Mouse (Mus musculus) midbrain, embryonic 13.5 days (tissue): ENCODE measurements at regions not wholly inside any gene's neighbourhood (a gene's known extent, or its start where the extent isn't known, plus 50 kb on each side); places are given as distances from the start of the nearest gene placed in this dataset.

ENCODE experiments used
- ATAC-seq: fragments of 200-750 bp; cut with Nextera tagmentation; 2 replicates; pipeline ENCODE4 v1.8.0; 2017; ENCODE audit warnings: mild to moderate bottlenecking, moderate TSS enrichment, moderate library complexity
- H3K27ac ChIP-seq: fragments of 300-500 bp; sonication (generic); 2 replicates; pipeline ENCODE4 v1.5.1; 2015; ENCODE audit warnings: inconsistent platforms, mild to moderate bottlenecking, moderate library complexity
- H3K27me3 ChIP-seq: fragments of 300-500 bp; sonication (generic); 2 replicates; pipeline ENCODE4 v1.6.1; 2015; ENCODE audit warnings: mild to moderate bottlenecking, inconsistent platforms
- H3K36me3 ChIP-seq: fragments of 300-500 bp; sonication (generic); 2 replicates; pipeline ENCODE4 v1.6.1; 2015; ENCODE audit warnings: mild to moderate bottlenecking, inconsistent platforms
- H3K4me1 ChIP-seq: fragments of 300-500 bp; sonication (generic); replicated peaks from 2 replicates; pipeline ENCODE4 v1.6.1; 2015; ENCODE audit warnings: inconsistent platforms
- H3K4me2 ChIP-seq: fragments of 300-500 bp; sonication (generic); replicated peaks from 2 replicates; pipeline ENCODE4 v1.6.1; 2015; ENCODE audit warnings: moderate library complexity, mild to moderate bottlenecking, inconsistent platforms
- H3K4me3 ChIP-seq: fragments of 300-500 bp; sonication (generic); replicated peaks from 2 replicates; pipeline ENCODE4 v1.5.1; 2015; ENCODE audit warnings: mild to moderate bottlenecking, inconsistent platforms
- H3K9ac ChIP-seq: fragments of 300-500 bp; sonication (generic); replicated peaks from 2 replicates; pipeline ENCODE4 v1.6.1; 2015; ENCODE audit warnings: mild to moderate bottlenecking, inconsistent platforms
- H3K9me3 ChIP-seq: fragments of 300-500 bp; sonication (generic); 2 replicates; pipeline ENCODE4 v1.6.1; 2016; ENCODE audit warnings: mild to moderate bottlenecking, inconsistent platforms
- WGBS: fragments of 180-500 bp; shearing (Covaris S2); methylation state at CpG from one replicate; pipeline ENCODE4 v1.1.7; 2015; 5-methylcytosine and 5-hydroxymethylcytosine counted together

DNA sequence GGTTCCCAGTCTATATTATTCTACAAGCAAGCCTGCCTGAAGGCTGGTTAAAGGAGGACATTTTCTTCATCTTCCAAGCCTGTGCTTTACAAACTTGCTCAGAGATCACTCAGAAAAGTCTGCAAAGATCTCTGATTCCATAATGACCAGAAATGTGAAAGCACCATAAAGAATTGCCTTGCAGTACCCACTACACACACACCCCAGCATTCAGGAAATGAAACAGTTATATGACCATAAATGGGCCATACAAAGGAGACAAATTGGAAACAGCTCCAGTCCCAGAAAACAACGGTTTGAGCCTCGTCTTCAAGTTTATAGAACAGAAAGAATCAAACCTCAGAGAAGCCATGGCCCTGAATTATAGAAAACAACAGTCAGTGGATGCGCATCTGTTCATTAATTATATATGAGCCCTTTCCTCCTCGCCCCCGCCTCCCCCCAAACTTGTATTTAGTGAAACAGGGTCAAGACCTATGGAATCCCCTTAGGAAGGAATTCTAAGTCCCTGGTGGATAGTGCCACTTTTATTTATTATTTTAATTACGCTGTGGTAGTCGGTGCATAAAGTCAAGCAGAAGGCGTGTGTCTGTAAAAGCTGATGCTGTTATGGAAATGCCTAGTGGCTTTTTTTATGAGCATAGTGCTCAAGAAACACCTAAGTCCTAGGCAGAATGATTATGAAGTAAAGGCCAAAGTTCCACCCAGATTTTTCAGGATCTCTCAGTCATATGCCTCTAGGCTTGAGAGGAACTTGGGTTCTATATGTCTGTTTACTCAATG, 266.6 kb upstream of the Ldb2 start:
- H3K4me3 ChIP-seq = no peak overlapping the region
- H3K9ac ChIP-seq = no peak overlapping the region
- no peak overlapping the region for H3K4me2 ChIP-seq
- no peaks in the 10 kb centered on the region for H3K36me3 ChIP-seq
- 77% methylated on average over 8 of the region's 8 CpGs for WGBS
- no peaks in the 10 kb centered on the region for H3K27me3 ChIP-seq
- no peaks in the 10 kb centered on the region for H3K9me3 ChIP-seq
- H3K27ac ChIP-seq = no peak overlapping the region
- H3K4me1 ChIP-seq = peaks cover 4% of the 10 kb centered on the region; the same call in 1 of the 2 replicates
- no peak for ATAC-seq

DNA sequence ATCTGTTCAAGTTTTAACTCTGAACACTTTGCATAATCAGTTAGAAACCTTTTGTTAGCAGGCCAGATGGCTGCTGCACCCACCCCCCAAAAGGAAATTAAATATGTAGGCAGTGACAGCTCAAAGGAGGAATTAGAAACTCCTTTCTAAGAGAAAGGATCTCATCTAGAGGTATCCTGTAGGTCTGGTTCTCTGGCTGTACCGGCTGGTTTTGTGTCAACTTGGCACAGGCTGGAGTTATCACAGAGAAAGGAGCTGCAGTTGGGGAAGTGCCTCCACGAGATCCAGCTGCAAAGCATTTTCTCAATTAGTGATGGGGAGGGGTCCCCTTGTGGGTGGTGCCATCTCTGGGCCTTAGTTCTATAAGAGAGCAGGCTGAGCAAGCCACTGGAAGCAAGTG, 263.1 kb upstream of the Ldb2 start:
- Histone ChIP-seq H3K4me2 (no peak overlapping the region), H3K9ac (no peak overlapping the region), H3K9me3 (no peaks in the 10 kb centered on the region), H3K4me1 (peaks cover 4% of the 10 kb centered on the region; the same call in 1 of the 2 replicates), H3K36me3 (no peaks in the 10 kb centered on the region), H3K27ac (no peak overlapping the region), H3K4me3 (no peak overlapping the region), H3K27me3 (no peaks in the 10 kb centered on the region)
- 37% methylated on average over 2 of the region's 2 CpGs for WGBS
- no peak for ATAC-seq

DNA sequence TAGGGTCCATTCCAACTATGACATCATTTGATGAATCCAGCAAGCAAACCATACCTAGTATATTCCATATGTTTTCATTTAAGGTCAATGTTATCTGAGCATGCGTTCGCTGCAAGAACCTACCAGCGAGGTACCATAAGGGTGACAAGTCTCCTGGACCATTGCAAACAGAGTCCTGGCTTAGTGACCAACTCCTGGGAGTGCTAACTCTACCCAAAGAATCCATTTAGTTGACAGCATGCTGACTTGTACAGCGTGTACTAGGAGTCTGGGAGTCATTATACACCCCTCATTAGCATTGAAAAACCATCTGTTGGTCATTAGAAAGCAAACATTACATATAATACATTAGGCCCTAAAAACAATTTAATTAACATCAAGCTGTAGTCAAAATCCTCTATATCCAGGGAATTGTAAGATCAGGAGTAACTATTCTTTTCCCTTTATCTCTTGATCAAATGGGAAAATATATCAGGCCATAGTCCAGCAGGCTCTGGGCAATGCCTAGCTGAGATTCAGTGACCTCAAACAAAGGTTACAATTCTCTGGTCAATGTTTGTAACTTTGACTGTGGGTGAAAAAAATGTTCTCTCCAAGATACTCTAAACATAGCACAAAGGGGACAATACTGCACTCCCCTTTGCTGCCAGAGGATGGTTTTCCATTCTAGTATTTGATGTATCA, 255.9 kb upstream of the Ldb2 start:
- no peak overlapping the region for H3K4me3 ChIP-seq
- no peaks in the 10 kb centered on the region for H3K9me3 ChIP-seq
- ATAC-seq = no peak
- H3K4me2 ChIP-seq = no peak overlapping the region
- no peaks in the 10 kb centered on the region for H3K36me3 ChIP-seq
- WGBS = 84% methylated on average over 4 of the region's 4 CpGs
- H3K27ac ChIP-seq = no peak overlapping the region
- no peaks in the 10 kb centered on the region for H3K27me3 ChIP-seq
- H3K9ac ChIP-seq = no peak overlapping the region
- no peaks in the 10 kb centered on the region for H3K4me1 ChIP-seq

DNA sequence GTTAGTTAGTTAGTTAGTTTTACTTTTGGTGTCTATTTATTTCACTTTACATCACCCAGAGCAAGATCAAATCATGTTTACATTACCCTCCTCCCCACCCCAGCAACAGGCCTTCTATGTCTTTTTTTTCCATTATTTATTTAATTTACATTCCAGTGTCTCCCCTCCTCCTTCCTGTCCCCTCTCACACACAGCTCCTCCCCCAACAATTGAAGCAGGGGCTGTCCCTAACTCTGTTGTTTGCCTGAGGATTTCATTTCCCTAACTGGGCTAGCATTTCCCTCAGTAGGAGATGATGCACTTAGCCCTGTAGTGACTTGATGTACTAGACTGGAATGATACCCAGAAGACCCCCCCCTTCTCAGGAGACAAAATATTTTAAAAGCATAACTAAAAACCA, 249.9 kb upstream of the Ldb2 start:
- no peaks in the 10 kb centered on the region for H3K27me3 ChIP-seq
- no peak overlapping the region for H3K27ac ChIP-seq
- no peaks in the 10 kb centered on the region for H3K9me3 ChIP-seq

DNA sequence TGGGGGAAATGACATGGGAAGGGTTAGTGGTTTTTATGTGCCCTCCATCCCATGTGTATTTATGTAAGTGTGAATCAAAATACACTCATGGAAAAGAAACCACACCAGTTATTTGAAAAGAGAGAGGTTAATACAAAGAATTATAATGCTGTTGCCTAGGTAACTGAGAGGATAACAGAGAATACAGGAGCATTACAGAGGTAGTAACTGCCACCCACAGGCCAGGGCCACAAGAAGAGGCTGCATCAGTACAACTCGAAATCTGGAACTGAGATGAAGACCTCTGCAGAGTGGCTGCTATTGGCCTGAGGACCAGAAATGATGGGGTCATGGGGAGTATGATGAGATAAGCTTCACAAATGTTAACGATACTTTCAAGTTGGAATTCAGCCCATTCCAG, 243.4 kb upstream of the Ldb2 start:
- H3K27ac ChIP-seq = no peak overlapping the region
- no peak overlapping the region for H3K4me2 ChIP-seq
- no peak overlapping the region for H3K9ac ChIP-seq
- ATAC-seq = no peak
- H3K4me1 ChIP-seq = no peaks in the 10 kb centered on the region
- no peaks in the 10 kb centered on the region for H3K36me3 ChIP-seq
- no peak overlapping the region for H3K4me3 ChIP-seq
- H3K27me3 ChIP-seq = no peaks in the 10 kb centered on the region
- H3K9me3 ChIP-seq = no peaks in the 10 kb centered on the region
- 77% methylated on average over 2 of the region's 2 CpGs for WGBS

More for the DNA sequence above, 249.9 kb upstream of the Ldb2 start:
- no peak for ATAC-seq
- Histone ChIP-seq H3K9ac (no peak overlapping the region), H3K4me1 (no peaks in the 10 kb centered on the region), H3K4me2 (no peak overlapping the region), H3K4me3 (no peak overlapping the region), H3K36me3 (no peaks in the 10 kb centered on the region)

DNA sequence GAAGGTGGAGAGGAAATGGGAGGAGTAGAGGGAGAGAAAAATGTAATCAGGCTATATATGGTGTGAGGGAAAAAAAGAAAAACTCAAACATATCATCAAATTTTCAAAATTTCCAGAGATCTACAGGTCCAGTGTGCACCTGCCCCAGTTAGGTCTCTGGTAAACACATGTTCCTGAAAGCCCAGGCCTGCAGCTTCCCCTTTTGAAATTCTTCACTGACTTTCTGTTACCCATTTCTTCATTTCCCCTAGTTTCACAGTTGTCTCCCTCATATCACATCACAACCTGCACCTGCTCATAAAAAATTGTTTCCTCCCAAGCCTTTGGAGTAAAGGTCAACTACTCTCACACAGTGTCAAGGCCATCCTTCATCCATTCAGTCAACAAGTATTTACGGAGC, 236.9 kb upstream of the Ldb2 start:
- H3K27ac ChIP-seq = no peak overlapping the region
- no peak for ATAC-seq
- no peak overlapping the region for H3K4me3 ChIP-seq
- H3K36me3 ChIP-seq = no peaks in the 10 kb centered on the region
- no peak overlapping the region for H3K9ac ChIP-seq
- 97% methylated on average over 1 of the region's 1 CpGs for WGBS
- no peaks in the 10 kb centered on the region for H3K4me1 ChIP-seq
- H3K9me3 ChIP-seq = no peaks in the 10 kb centered on the region
- H3K27me3 ChIP-seq = no peaks in the 10 kb centered on the region
- H3K4me2 ChIP-seq = no peak overlapping the region

DNA sequence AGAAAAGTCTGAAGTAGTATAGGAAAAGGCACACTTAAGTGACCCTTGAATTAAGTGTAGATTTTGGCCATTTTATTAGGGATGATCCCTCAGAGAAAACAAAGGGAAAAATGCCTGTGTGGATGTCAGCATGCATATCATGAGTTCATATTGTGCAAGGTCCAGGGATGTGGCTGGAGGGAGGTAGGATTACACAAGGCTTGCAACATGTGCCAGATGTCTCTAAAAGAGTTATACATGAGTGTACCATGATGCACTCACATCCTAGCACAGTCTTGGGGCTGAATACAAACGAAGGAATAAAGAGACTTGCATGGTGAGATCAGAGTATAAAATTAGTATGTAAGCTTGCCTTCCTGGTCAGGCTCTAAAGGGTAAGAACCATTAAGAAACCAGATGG, 233.7 kb upstream of the Ldb2 start:
- no peak overlapping the region for H3K4me2 ChIP-seq
- WGBS = 79% methylated on average over 1 of the region's 1 CpGs
- no peak overlapping the region for H3K4me3 ChIP-seq
- H3K9me3 ChIP-seq = no peaks in the 10 kb centered on the region
- H3K9ac ChIP-seq = no peak overlapping the region
- H3K36me3 ChIP-seq = no peaks in the 10 kb centered on the region
- no peak overlapping the region for H3K27ac ChIP-seq
- no peaks in the 10 kb centered on the region for H3K27me3 ChIP-seq
- ATAC-seq = no peak
- no peaks in the 10 kb centered on the region for H3K4me1 ChIP-seq

DNA sequence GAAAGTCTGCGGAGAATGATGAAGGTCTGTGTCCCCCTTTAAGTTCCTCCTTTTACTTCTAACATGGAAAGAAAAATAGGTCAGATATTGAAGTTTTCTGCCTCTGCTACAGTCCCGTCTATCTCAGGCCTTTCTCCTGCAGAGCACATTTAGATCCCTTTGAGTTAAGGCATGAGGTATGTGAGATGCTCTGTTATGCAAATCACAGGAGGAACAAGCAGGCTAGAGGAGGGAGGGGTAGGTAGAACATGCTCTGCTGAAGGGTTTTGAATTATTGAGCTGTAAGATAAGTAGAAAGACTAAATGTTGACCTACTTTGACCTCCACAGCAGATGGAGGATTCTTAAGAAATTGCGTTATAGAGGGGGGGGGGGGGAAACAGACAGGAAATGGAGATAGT, 228.4 kb upstream of the Ldb2 start:
- Histone ChIP-seq H3K27me3 (no peaks in the 10 kb centered on the region), H3K9ac (no peak overlapping the region), H3K9me3 (no peaks in the 10 kb centered on the region), H3K36me3 (no peaks in the 10 kb centered on the region), H3K4me2 (no peak overlapping the region), H3K4me3 (no peak overlapping the region), H3K4me1 (no peaks in the 10 kb centered on the region), H3K27ac (no peak overlapping the region)
- ATAC-seq = no peak
- 35% methylated on average over 3 of the region's 3 CpGs for WGBS

DNA sequence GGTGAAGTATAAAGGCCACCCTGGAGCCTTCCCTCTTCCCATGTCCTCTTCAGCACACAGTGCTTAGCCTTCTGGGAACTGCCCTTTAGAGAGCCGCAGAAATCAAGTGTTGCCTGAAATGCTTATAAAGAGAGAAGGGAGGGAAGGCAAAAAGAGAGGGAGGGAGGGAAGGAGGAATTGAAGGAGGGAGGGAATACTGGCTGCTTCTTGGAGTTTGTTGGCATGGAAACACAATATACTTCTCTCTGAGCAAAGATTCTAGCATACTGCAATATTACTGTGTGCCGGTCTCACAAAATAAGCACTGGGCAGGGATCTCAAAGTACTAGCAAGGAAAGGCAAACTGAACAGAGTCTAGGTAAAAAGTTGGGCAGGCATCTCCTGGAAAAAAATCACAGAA, 225.9 kb upstream of the Ldb2 start:
- H3K4me3 ChIP-seq = no peak overlapping the region
- no peaks in the 10 kb centered on the region for H3K36me3 ChIP-seq
- H3K27me3 ChIP-seq = no peaks in the 10 kb centered on the region
- 82% methylated on average over 2 of the region's 2 CpGs for WGBS
- no peak overlapping the region for H3K9ac ChIP-seq
- no peaks in the 10 kb centered on the region for H3K9me3 ChIP-seq
- no peak overlapping the region for H3K4me2 ChIP-seq
- no peaks in the 10 kb centered on the region for H3K4me1 ChIP-seq
- no peak overlapping the region for H3K27ac ChIP-seq
- no peak for ATAC-seq

DNA sequence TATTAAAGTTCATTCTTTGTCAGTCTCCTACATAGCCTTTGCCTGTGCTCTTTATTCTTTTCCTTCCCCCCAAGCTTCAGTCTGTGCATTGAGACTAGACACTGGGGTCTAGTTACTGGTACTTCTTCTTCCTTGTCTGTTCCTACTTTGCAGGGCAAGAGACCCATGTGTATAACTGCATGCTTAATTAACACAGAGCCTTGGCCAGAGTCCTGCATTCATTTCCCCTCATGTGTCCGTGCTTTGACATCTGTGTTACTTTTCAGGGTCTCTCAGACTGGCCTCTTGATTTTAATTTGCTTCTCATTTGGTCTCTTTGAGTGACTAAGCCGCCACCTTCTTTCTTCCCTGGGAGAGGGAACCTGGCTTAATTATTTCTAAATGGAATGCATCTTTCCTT, 208.4 kb upstream of the Ldb2 start:
- H3K4me2 ChIP-seq = no peak overlapping the region
- H3K4me1 ChIP-seq = peaks cover 6% of the 10 kb centered on the region; the same call in 1 of the 2 replicates
- H3K36me3 ChIP-seq = no peaks in the 10 kb centered on the region
- no peaks in the 10 kb centered on the region for H3K27me3 ChIP-seq
- no peak overlapping the region for H3K4me3 ChIP-seq
- no peak overlapping the region for H3K27ac ChIP-seq
- H3K9me3 ChIP-seq = no peaks in the 10 kb centered on the region
- WGBS = 26% methylated on average over 2 of the region's 2 CpGs
- H3K9ac ChIP-seq = no peak overlapping the region
- peak; percentile 84 for ATAC-seq

DNA sequence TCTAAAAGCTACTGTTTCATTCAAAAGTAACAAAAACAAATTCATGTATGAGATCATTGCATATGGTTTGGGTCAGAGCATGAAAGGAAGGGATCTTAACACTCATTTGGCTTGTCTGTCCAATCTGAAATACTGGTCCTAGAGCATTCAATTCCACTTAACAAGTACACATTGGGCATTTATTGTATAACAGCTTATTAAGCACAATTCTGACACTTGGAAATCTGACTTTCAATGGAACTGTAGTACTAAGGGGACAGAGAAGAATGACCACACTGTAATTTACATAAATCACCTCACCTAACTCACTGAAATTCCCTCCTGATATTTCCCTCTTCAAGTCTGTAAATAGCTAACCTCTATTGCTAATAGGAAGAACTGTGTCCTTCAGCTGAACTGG, 201.5 kb upstream of the Ldb2 start:
- H3K36me3 ChIP-seq = no peaks in the 10 kb centered on the region
- no peak overlapping the region for H3K4me2 ChIP-seq
- H3K4me3 ChIP-seq = no peak overlapping the region
- H3K9me3 ChIP-seq = no peaks in the 10 kb centered on the region
- H3K4me1 ChIP-seq = no peaks in the 10 kb centered on the region
- ATAC-seq = no peak
- no peak overlapping the region for H3K9ac ChIP-seq
- H3K27me3 ChIP-seq = no peaks in the 10 kb centered on the region
- H3K27ac ChIP-seq = no peak overlapping the region

DNA sequence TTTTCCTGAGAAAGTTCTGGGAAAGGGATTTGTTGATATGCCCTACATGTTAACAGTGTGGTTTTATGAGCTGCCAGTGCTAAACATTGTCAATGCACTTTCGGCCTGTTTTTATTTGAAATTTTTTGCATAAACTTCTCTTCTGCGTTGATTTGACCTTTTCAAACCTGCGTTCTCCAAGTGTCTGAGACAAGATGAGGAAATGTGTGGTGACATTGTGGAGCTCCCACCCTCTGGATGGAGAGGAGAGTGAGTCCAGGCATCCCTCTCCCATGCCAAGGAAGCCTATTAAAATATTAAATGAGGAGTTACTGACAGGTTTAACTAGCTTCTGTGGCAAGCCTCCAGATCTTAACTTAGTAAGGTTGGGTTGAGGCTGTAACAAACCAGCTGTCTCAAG, 199.6 kb upstream of the Ldb2 start:
- H3K4me2 ChIP-seq = no peak overlapping the region
- no peak overlapping the region for H3K9ac ChIP-seq
- H3K4me1 ChIP-seq = no peaks in the 10 kb centered on the region
- H3K9me3 ChIP-seq = no peaks in the 10 kb centered on the region
- no peak for ATAC-seq
- WGBS = 89% methylated on average over 3 of the region's 3 CpGs
- no peaks in the 10 kb centered on the region for H3K27me3 ChIP-seq
- no peak overlapping the region for H3K27ac ChIP-seq
- H3K36me3 ChIP-seq = no peaks in the 10 kb centered on the region
- no peak overlapping the region for H3K4me3 ChIP-seq
